Mouse (Mus musculus): ENCODE data around the gene Prn. TPM values are rescaled to one million over a fixed set of nuclear protein-coding genes. Genes with fewer than 3 reads are reported as not detected.

Prn gene
- total and polyA plus RNA-seq, 3 experiments, result not detected

DNA sequence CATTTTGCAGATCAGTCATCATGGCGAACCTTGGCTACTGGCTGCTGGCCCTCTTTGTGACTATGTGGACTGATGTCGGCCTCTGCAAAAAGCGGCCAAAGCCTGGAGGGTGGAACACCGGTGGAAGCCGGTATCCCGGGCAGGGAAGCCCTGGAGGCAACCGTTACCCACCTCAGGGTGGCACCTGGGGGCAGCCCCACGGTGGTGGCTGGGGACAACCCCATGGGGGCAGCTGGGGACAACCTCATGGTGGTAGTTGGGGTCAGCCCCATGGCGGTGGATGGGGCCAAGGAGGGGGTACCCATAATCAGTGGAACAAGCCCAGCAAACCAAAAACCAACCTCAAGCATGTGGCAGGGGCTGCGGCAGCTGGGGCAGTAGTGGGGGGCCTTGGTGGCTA, 26.7 kb downstream of the Prn start:
- peaks cover 0 to 8% of the 10 kb centered on the region in 2 experiments; a peak in 2 of 4 replicates for H3K4me1 ChIP-seq (ENCODE audit: control insufficient read depth in 1 of 2, insufficient read depth in 2 of 2, low read length in 2 of 2)
- H3K4me3 ChIP-seq (ENCODE audit: control insufficient read depth in 1 of 2, insufficient read depth in 1 of 2, low read depth in 2 of 2, low read length in 2 of 2), result no peak overlapping the region
- H3K79me2 ChIP-seq (ENCODE audit: control insufficient read depth, insufficient read depth, low read length, poor library complexity), result no peaks in the 10 kb centered on the region
- H3K27me3 ChIP-seq (ENCODE audit: control insufficient read depth in 1 of 2, insufficient read depth in 2 of 2, low read length in 2 of 2), result no peaks in the 10 kb centered on the region
- no peaks in the 10 kb centered on the region for H3K9me3 ChIP-seq (replicated peaks; ENCODE audit: insufficient read depth, low read length)
- TF ChIP-seq MXI1 (IDR thresholded peaks at IDR 0.05; ENCODE audit: low read depth, low read length), result no peak
- no peak for TF ChIP-seq USF1 (IDR thresholded peaks at IDR 0.05; ENCODE audit: low read depth, low read length)
- TF ChIP-seq TBP (IDR thresholded peaks at IDR 0.05; ENCODE audit: low read depth, low read length), result no peak
- H3K36me3 ChIP-seq (ENCODE audit: control insufficient read depth in 1 of 2, insufficient read depth in 2 of 2, low read length in 2 of 2), result peaks cover 0 to 5% of the 10 kb centered on the region in 2 experiments; a peak in 1 of 4 replicates
- DNase-seq (ENCODE audit: low read depth, low spot score), result no peak
- no peak overlapping the region for H3K27ac ChIP-seq (ENCODE audit: control insufficient read depth, low read depth, low read length)
- H3K9ac ChIP-seq (ENCODE audit: control insufficient read depth, low read depth, low read length, poor library complexity, severe bottlenecking), result no peak overlapping the region

GRCm38 (mm10) chr2:131939404-131940111, 29.8 kb downstream of the Prn start:
- no peaks in the 10 kb centered on the region for H3K9me3 ChIP-seq (replicated peaks; ENCODE audit: insufficient read depth, low read length)
- no peak overlapping the region for H3K27ac ChIP-seq (ENCODE audit: control insufficient read depth, low read depth, low read length)
- peaks cover 0 to 5% of the 10 kb centered on the region in 2 experiments; a peak in 1 of 4 replicates for H3K36me3 ChIP-seq (ENCODE audit: control insufficient read depth in 1 of 2, insufficient read depth in 2 of 2, low read length in 2 of 2)
- H3K4me3 ChIP-seq (ENCODE audit: control insufficient read depth in 1 of 2, insufficient read depth in 1 of 2, low read depth in 2 of 2, low read length in 2 of 2), result no peak overlapping the region
- H3K9ac ChIP-seq (ENCODE audit: control insufficient read depth, low read depth, low read length, poor library complexity, severe bottlenecking), result no peak overlapping the region
- peak; percentile 78 to 95 (median 85) for TF ChIP-seq CTCF (IDR thresholded peaks at IDR 0.05 in 2 of 3, conservative IDR thresholded peaks at IDR 0.05 in 1 of 3; ENCODE audit: control insufficient read depth in 1 of 3, insufficient read depth in 1 of 3, low read depth in 2 of 3, low read length in 3 of 3, poor library complexity in 1 of 3, severe bottlenecking in 1 of 3)
- TF ChIP-seq SMC3 (IDR thresholded peaks at IDR 0.05; ENCODE audit: low read depth, low read length), result peak; percentile 93
- TF ChIP-seq SIN3A (IDR thresholded peaks at IDR 0.05; ENCODE audit: low read length), result 0 out of 2 replicates have a peak, but pooled peaks have one; percentile 22
- TF ChIP-seq TBP (IDR thresholded peaks at IDR 0.05; ENCODE audit: low read depth, low read length), result no peak
- no peak for TF ChIP-seq USF2 (IDR thresholded peaks at IDR 0.05; ENCODE audit: borderline replicate concordance in 1 of 2, insufficient read depth in 1 of 2, low read depth in 1 of 2, low read length in 2 of 2)
- no peak for TF ChIP-seq EP300 (IDR thresholded peaks at IDR 0.05; ENCODE audit: low read depth in 1 of 2, low read length in 2 of 2)
- TF ChIP-seq ZC3H11A (IDR thresholded peaks at IDR 0.05; ENCODE audit: low read depth, low read length), result peak; percentile 84
- no peak for TF ChIP-seq TAL1 (IDR thresholded peaks at IDR 0.05; ENCODE audit: low read length)
- TF ChIP-seq USF1 (IDR thresholded peaks at IDR 0.05; ENCODE audit: low read depth, low read length), result no peak
- no peak for TF ChIP-seq MYB (IDR thresholded peaks at IDR 0.05; ENCODE audit: low read depth, low read length)
- no peak for TF ChIP-seq MYC (IDR thresholded peaks at IDR 0.05; ENCODE audit: low read depth, low read length)
- 0 out of 2 replicates have a peak, but pooled peaks have one; percentile 5 for TF ChIP-seq POLR2AphosphoS2 (IDR thresholded peaks at IDR 0.05; ENCODE audit: low read length)
- TF ChIP-seq ELF1 (IDR thresholded peaks at IDR 0.05; ENCODE audit: low read depth, low read length), result no peak
- TF ChIP-seq MAX (IDR thresholded peaks at IDR 0.05; ENCODE audit: low read length), result no peak
- no peak for TF ChIP-seq JUND (IDR thresholded peaks at IDR 0.05; ENCODE audit: low read depth, low read length)
- no peak for TF ChIP-seq ETS1 (IDR thresholded peaks at IDR 0.05; ENCODE audit: low read depth, low read length)
- no peak for TF ChIP-seq ZMIZ1 (IDR thresholded peaks at IDR 0.05; ENCODE audit: low read depth, low read length)
- peak; percentile 85 for TF ChIP-seq RAD21 (IDR thresholded peaks at IDR 0.05; ENCODE audit: low read depth, low read length)
- no peak for TF ChIP-seq CHD1 (IDR thresholded peaks at IDR 0.05; ENCODE audit: low read depth, low read length)
- no peaks in the 10 kb centered on the region for H3K79me2 ChIP-seq (ENCODE audit: control insufficient read depth, insufficient read depth, low read length, poor library complexity)
- peaks cover 0 to 8% of the 10 kb centered on the region in 2 experiments; a peak in 2 of 4 replicates for H3K4me1 ChIP-seq (ENCODE audit: control insufficient read depth in 1 of 2, insufficient read depth in 2 of 2, low read length in 2 of 2)
- no peaks in the 10 kb centered on the region for H3K27me3 ChIP-seq (ENCODE audit: control insufficient read depth in 1 of 2, insufficient read depth in 2 of 2, low read length in 2 of 2)
- peak; percentile 76 for DNase-seq (ENCODE audit: low read depth, low spot score)
